Mouse (Mus musculus): ENCODE measurements around the gene Taf10. TPM values are rescaled to one million over a fixed set of nuclear protein-coding genes. Genes with fewer than 3 reads are reported as not detected.

Taf10 gene
- total RNA-seq, 1 experiment, result 173 TPM

DNA sequence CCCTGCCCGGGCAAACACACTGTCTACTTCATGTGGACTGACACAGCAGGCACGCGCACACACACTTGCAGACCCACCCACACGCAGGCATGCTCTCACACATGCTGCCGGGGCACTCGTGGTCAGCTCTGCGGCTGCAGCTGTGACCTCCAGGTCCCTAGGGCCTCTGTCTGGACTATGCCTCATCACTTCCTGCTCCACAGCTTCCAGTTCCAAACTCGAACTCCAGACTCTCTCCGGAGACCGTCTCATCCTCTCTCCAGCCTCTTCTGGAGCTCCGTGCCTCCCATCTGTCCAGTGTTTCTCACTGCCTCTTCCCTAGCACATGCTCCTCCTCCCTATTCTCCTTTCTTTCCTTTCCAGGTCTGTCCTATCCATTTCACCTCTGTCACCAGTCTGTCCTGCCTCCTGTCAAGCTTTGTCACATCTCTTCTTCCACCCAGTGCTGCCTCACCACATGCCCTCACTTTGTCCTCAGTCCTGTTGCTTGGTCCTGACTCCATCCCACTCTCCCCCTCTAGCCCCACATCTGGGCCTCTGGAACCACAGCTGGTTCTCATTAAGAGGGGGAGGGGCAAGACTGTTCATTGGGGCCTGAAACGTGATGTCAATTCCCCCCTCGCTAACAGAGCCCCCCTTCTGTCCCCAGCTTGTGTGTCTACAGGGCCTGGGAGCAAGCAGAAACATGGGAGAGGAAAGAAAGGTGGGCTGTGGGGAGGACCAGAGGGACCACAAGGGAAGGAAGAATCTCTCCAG lies 33.8 kb upstream of the Taf10 start:
- Histone ChIP-seq H3K36me3 (ENCODE audit: control insufficient read depth, insufficient read depth, low read length, poor library complexity, severe bottlenecking) (no peaks in the 10 kb centered on the region), H3K4me3 (ENCODE audit: insufficient read depth in 1 of 2, low read depth in 1 of 2, low read length in 2 of 2, poor library complexity in 1 of 2, severe bottlenecking in 1 of 2) (no peak overlapping the region), H3K9ac (ENCODE audit: insufficient read depth, low read depth, low read length, poor library complexity, severe bottlenecking) (no peak overlapping the region), H3K27ac (ENCODE audit: insufficient read depth, low read depth, low read length, poor library complexity, severe bottlenecking) (no peak overlapping the region), H3K9me3 (ENCODE audit: control insufficient read depth, insufficient read depth, low read depth, low read length) (no peaks in the 10 kb centered on the region), H3K4me1 (ENCODE audit: control insufficient read depth in 2 of 2, insufficient read depth in 2 of 2, low read length in 2 of 2, poor library complexity in 1 of 2) (no peaks in the 10 kb centered on the region)
- TF ChIP-seq HCFC1 (IDR thresholded peaks at IDR 0.05; ENCODE audit: borderline replicate concordance, insufficient read depth, low read length) (no peak), ZC3H11A (IDR thresholded peaks at IDR 0.05; ENCODE audit: borderline replicate concordance, low read depth, low read length) (no peak), MAFK (IDR thresholded peaks at IDR 0.05; ENCODE audit: insufficient read depth, low read depth, low read length) (no peak), CHD2 (IDR thresholded peaks at IDR 0.05; ENCODE audit: low read depth, low read length) (no peak)
- in situ Hi-C loops (cut with MboI; ENCODE audit: low sequenced_read_pairs in 2 of 2, unreplicated experiment in 2 of 2), result no loop called here
- no peak for DNase-seq (ENCODE audit: low read depth, low spot score)

- in situ Hi-C loops (cut with MboI; ENCODE audit: low sequenced_read_pairs in 2 of 2, unreplicated experiment in 2 of 2), result no loop called here
- no peak for DNase-seq (ENCODE audit: low read depth, low spot score)
- TF ChIP-seq MAFK (IDR thresholded peaks at IDR 0.05; ENCODE audit: insufficient read depth, low read depth, low read length) (no peak), ZC3H11A (IDR thresholded peaks at IDR 0.05; ENCODE audit: borderline replicate concordance, low read depth, low read length) (no peak), ZNF384 (IDR thresholded peaks at IDR 0.05; ENCODE audit: low read depth, low read length) (no peak), CHD2 (IDR thresholded peaks at IDR 0.05; ENCODE audit: low read depth, low read length) (no peak), HCFC1 (IDR thresholded peaks at IDR 0.05; ENCODE audit: borderline replicate concordance, insufficient read depth, low read length) (no peak)
- H3K4me3 ChIP-seq (ENCODE audit: insufficient read depth in 1 of 2, low read depth in 1 of 2, low read length in 2 of 2, poor library complexity in 1 of 2, severe bottlenecking in 1 of 2), result no peak overlapping the region
- no peak overlapping the region for H3K27ac ChIP-seq (ENCODE audit: insufficient read depth, low read depth, low read length, poor library complexity, severe bottlenecking)
- no peak overlapping the region for H3K9ac ChIP-seq (ENCODE audit: insufficient read depth, low read depth, low read length, poor library complexity, severe bottlenecking)
- H3K36me3 ChIP-seq (ENCODE audit: control insufficient read depth, insufficient read depth, low read length, poor library complexity, severe bottlenecking), result no peaks in the 10 kb centered on the region
- no peaks in the 10 kb centered on the region for H3K4me1 ChIP-seq (ENCODE audit: control insufficient read depth in 2 of 2, insufficient read depth in 2 of 2, low read length in 2 of 2, poor library complexity in 1 of 2)
- H3K9me3 ChIP-seq (ENCODE audit: control insufficient read depth, insufficient read depth, low read depth, low read length), result no peaks in the 10 kb centered on the region
Observed at GRCm38 (mm10) chr7:105777316-105777715, 33.2 kb upstream of the Taf10 start.

DNA sequence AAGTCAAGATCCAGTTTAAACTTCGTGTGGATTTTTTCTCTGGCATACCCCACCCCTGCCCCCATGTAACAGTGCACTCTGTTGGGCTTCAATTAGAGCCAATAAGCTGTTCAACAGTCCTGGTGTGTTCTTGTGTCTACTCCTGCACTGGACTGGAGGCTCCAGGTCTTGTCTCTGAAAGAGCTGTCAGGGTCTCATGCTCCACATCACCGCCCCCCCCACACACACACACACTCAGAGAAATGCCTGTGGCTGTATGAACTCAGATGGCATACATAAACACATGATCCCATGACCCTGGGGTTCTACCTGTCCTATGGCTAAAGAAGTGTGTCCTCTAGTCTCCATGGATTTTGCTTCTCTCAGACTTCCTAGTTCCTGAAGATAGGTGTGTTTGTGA lies 31.9 kb upstream of the Taf10 start:
- no peak for DNase-seq (ENCODE audit: low read depth, low spot score)
- Histone ChIP-seq H3K9ac (ENCODE audit: insufficient read depth, low read depth, low read length, poor library complexity, severe bottlenecking) (no peak overlapping the region), H3K36me3 (ENCODE audit: control insufficient read depth, insufficient read depth, low read length, poor library complexity, severe bottlenecking) (no peaks in the 10 kb centered on the region), H3K4me1 (ENCODE audit: control insufficient read depth in 2 of 2, insufficient read depth in 2 of 2, low read length in 2 of 2, poor library complexity in 1 of 2) (no peaks in the 10 kb centered on the region), H3K9me3 (ENCODE audit: control insufficient read depth, insufficient read depth, low read depth, low read length) (no peaks in the 10 kb centered on the region), H3K4me3 (ENCODE audit: insufficient read depth in 1 of 2, low read depth in 1 of 2, low read length in 2 of 2, poor library complexity in 1 of 2, severe bottlenecking in 1 of 2) (no peak overlapping the region), H3K27ac (ENCODE audit: insufficient read depth, low read depth, low read length, poor library complexity, severe bottlenecking) (no peak overlapping the region)
- TF ChIP-seq HCFC1 (IDR thresholded peaks at IDR 0.05; ENCODE audit: borderline replicate concordance, insufficient read depth, low read length) (no peak), MAFK (IDR thresholded peaks at IDR 0.05; ENCODE audit: insufficient read depth, low read depth, low read length) (no peak), ZNF384 (IDR thresholded peaks at IDR 0.05; ENCODE audit: low read depth, low read length) (no peak), CHD2 (IDR thresholded peaks at IDR 0.05; ENCODE audit: low read depth, low read length) (no peak), ZC3H11A (IDR thresholded peaks at IDR 0.05; ENCODE audit: borderline replicate concordance, low read depth, low read length) (no peak)
- in situ Hi-C loops (cut with MboI; ENCODE audit: low sequenced_read_pairs in 2 of 2, unreplicated experiment in 2 of 2), result no loop called here

GRCm38 (mm10) chr7:105774661-105775060 lies 30.5 kb upstream of the Taf10 start:
- Histone ChIP-seq H3K36me3 (ENCODE audit: control insufficient read depth, insufficient read depth, low read length, poor library complexity, severe bottlenecking) (no peaks in the 10 kb centered on the region), H3K9ac (ENCODE audit: insufficient read depth, low read depth, low read length, poor library complexity, severe bottlenecking) (no peak overlapping the region), H3K27ac (ENCODE audit: insufficient read depth, low read depth, low read length, poor library complexity, severe bottlenecking) (no peak overlapping the region), H3K9me3 (ENCODE audit: control insufficient read depth, insufficient read depth, low read depth, low read length) (no peaks in the 10 kb centered on the region), H3K4me3 (ENCODE audit: insufficient read depth in 1 of 2, low read depth in 1 of 2, low read length in 2 of 2, poor library complexity in 1 of 2, severe bottlenecking in 1 of 2) (no peak overlapping the region), H3K4me1 (ENCODE audit: control insufficient read depth in 2 of 2, insufficient read depth in 2 of 2, low read length in 2 of 2, poor library complexity in 1 of 2) (no peaks in the 10 kb centered on the region)
- in situ Hi-C loops (cut with MboI; ENCODE audit: low sequenced_read_pairs in 2 of 2, unreplicated experiment in 2 of 2), result no loop called here
- DNase-seq (ENCODE audit: low read depth, low spot score), result no peak
- TF ChIP-seq CHD2 (IDR thresholded peaks at IDR 0.05; ENCODE audit: low read depth, low read length) (no peak), MAFK (IDR thresholded peaks at IDR 0.05; ENCODE audit: insufficient read depth, low read depth, low read length) (no peak), HCFC1 (IDR thresholded peaks at IDR 0.05; ENCODE audit: borderline replicate concordance, insufficient read depth, low read length) (no peak), ZC3H11A (IDR thresholded peaks at IDR 0.05; ENCODE audit: borderline replicate concordance, low read depth, low read length) (no peak), ZNF384 (IDR thresholded peaks at IDR 0.05; ENCODE audit: low read depth, low read length) (no peak)

Measured in ES-E14 (cell line).